Mouse (Mus musculus): ENCODE measurements around the gene Slc5a9. TPM values are rescaled to one million over a fixed set of nuclear protein-coding genes. Genes with fewer than 3 reads are reported as not detected.
"Not testable (repeated sequence)": the region's sequence is repeated elsewhere in the genome, so short reads cannot be mapped to it uniquely, and the experiment has no call there.

Slc5a9 gene
- 2.5 and 3.6 TPM in 2 replicates for polyA plus RNA-seq (2014; fragmentation: Nextera tagmentation; extraction: Ambion mirVana)

GRCm38 (mm10) chr4:111902775-111903174, at the start of gene Slc5a9:
TSS of gene Slc5a9 (minus strand) at chr4:111902918.
- H3K36me3 ChIP-seq (ENCODE audit: control insufficient read depth, insufficient read depth, low read length), result no peaks in the 10 kb centered on the region
- no peak within 1 kb of the TSS for H3K9ac ChIP-seq (replicated peaks; ENCODE audit: low read depth, low read length)
- H3K4me2 ChIP-seq (replicated peaks; ENCODE audit: low read depth, low read length), result no peak within 1 kb of the TSS
- H3K27ac ChIP-seq (ENCODE audit: low read length), result no peak within 1 kb of the TSS
- no peak within 1 kb of the TSS for H3K4me3 ChIP-seq (ENCODE audit: low read depth, low read length)
- no peaks in the 10 kb centered on the region for H3K27me3 ChIP-seq (ENCODE audit: control insufficient read depth, insufficient read depth, low read length)
- no peaks in the 10 kb centered on the region for H3K9me3 ChIP-seq (ENCODE audit: control insufficient read depth, low read depth, low read length)
- ATAC-seq (ENCODE audit: insufficient number of reproducible peaks, insufficient read depth, low FRiP score, low read depth), result peak; percentile 80
- H3K4me1 ChIP-seq (ENCODE audit: control insufficient read depth, insufficient read depth, low read length), result no peaks in the 10 kb centered on the region

DNA sequence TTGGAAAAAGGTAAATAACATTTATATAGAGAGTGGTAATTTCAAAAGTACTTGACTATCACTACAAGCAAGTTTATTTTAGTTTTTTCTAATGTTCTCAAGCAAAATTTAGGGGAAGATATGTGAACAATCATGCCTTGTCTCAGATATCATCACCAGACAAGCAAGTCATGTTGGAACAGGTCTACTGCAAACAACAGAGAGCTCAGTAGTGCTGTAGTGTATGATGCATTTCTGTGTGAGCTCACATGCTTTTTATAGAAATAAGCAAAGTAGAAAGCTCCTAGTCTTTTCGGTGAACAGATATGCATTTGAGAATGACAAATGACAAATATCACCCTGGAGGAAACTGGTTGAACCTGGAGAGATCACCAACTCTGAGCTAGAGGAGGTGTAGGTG, 16.4 kb upstream of the Slc5a9 start, which contains the start of gene Skint8:
Gene Skint8, plus strand, starts transcription at position 301 of the 400 bp plus-strand sequence.
- no peak for ATAC-seq (ENCODE audit: insufficient number of reproducible peaks, insufficient read depth, low FRiP score, low read depth)
- no peaks in the 10 kb centered on the region for H3K9me3 ChIP-seq (ENCODE audit: control insufficient read depth, low read depth, low read length)
- H3K4me1 ChIP-seq (ENCODE audit: control insufficient read depth, insufficient read depth, low read length), result no peaks in the 10 kb centered on the region
- H3K36me3 ChIP-seq (ENCODE audit: control insufficient read depth, insufficient read depth, low read length), result no peaks in the 10 kb centered on the region
- H3K4me2 ChIP-seq (replicated peaks; ENCODE audit: low read depth, low read length), result no peak within 1 kb of the TSS
- no peak within 1 kb of the TSS for H3K9ac ChIP-seq (replicated peaks; ENCODE audit: low read depth, low read length)
- 76% methylated on average over 1 of the region's 1 CpGs for WGBS
- H3K27me3 ChIP-seq (ENCODE audit: control insufficient read depth, insufficient read depth, low read length), result no peaks in the 10 kb centered on the region
- H3K4me3 ChIP-seq (ENCODE audit: low read depth, low read length), result no peak within 1 kb of the TSS
- no peak within 1 kb of the TSS for H3K27ac ChIP-seq (ENCODE audit: low read length)

- no peaks in the 10 kb centered on the region for H3K27me3 ChIP-seq (ENCODE audit: control insufficient read depth, insufficient read depth, low read length)
- WGBS, result 44% methylated on average over 2 of the region's 2 CpGs
- no peak overlapping the region for H3K9ac ChIP-seq (replicated peaks; ENCODE audit: low read depth, low read length)
- H3K27ac ChIP-seq (ENCODE audit: low read length), result no peak overlapping the region
- H3K9me3 ChIP-seq (ENCODE audit: control insufficient read depth, low read depth, low read length), result no peaks in the 10 kb centered on the region
- no peaks in the 10 kb centered on the region for H3K4me1 ChIP-seq (ENCODE audit: control insufficient read depth, insufficient read depth, low read length)
- ATAC-seq (ENCODE audit: insufficient number of reproducible peaks, insufficient read depth, low FRiP score, low read depth), result no peak
- H3K4me2 ChIP-seq (replicated peaks; ENCODE audit: low read depth, low read length), result no peak overlapping the region
- no peak overlapping the region for H3K4me3 ChIP-seq (ENCODE audit: low read depth, low read length)
- H3K36me3 ChIP-seq (ENCODE audit: control insufficient read depth, insufficient read depth, low read length), result no peaks in the 10 kb centered on the region
These were observed 5.2 kb upstream of the Slc5a9 start for GRCm38 (mm10) chr4:111907926-111908325.

GRCm38 (mm10) chr4:111901473-111901872, 1.2 kb downstream of the Slc5a9 start:
- H3K36me3 ChIP-seq (ENCODE audit: control insufficient read depth, insufficient read depth, low read length), result no peaks in the 10 kb centered on the region
- H3K4me3 ChIP-seq (ENCODE audit: low read depth, low read length), result no peak overlapping the region
- WGBS, result 87% methylated on average over 1 of the region's 1 CpGs
- H3K4me2 ChIP-seq (replicated peaks; ENCODE audit: low read depth, low read length), result no peak overlapping the region
- H3K27me3 ChIP-seq (ENCODE audit: control insufficient read depth, insufficient read depth, low read length), result no peaks in the 10 kb centered on the region
- H3K9ac ChIP-seq (replicated peaks; ENCODE audit: low read depth, low read length), result no peak overlapping the region
- peak; percentile 44; the same call in 1 of the 2 replicates for ATAC-seq (ENCODE audit: insufficient number of reproducible peaks, insufficient read depth, low FRiP score, low read depth)
- H3K9me3 ChIP-seq (ENCODE audit: control insufficient read depth, low read depth, low read length), result no peaks in the 10 kb centered on the region
- H3K27ac ChIP-seq (ENCODE audit: low read length), result no peak overlapping the region
- H3K4me1 ChIP-seq (ENCODE audit: control insufficient read depth, insufficient read depth, low read length), result no peaks in the 10 kb centered on the region

DNA sequence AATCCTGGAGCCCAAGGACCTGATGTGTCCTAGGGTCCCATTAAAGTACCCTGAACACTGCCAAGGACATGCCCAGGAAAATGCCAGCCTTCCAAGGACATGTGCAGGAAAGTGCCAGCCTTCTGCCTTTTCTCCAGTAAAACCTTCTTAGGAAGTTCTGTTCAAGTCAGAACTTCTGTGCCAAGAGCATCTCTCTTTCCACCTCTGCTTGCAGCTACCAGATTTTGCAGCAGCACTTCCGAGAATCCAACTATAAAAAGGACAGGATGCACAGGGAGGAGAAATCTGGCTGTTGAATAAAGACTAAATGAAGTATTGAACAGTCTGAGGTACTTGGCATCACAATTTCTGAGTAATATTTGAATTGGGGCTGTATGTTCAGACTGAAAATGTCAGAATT, 2.2 kb downstream of the Slc5a9 start:
- not testable (repeated sequence) for H3K4me3 ChIP-seq (ENCODE audit: low read depth, low read length); H3K4me1 ChIP-seq (ENCODE audit: control insufficient read depth, insufficient read depth, low read length); ATAC-seq (ENCODE audit: insufficient number of reproducible peaks, insufficient read depth, low FRiP score, low read depth); H3K9me3 ChIP-seq (ENCODE audit: control insufficient read depth, low read depth, low read length); H3K36me3 ChIP-seq (ENCODE audit: control insufficient read depth, insufficient read depth, low read length); H3K27ac ChIP-seq (ENCODE audit: low read length); H3K4me2 ChIP-seq (replicated peaks; ENCODE audit: low read depth, low read length); H3K27me3 ChIP-seq (ENCODE audit: control insufficient read depth, insufficient read depth, low read length); H3K9ac ChIP-seq (replicated peaks; ENCODE audit: low read depth, low read length)
- 56% methylated on average over 1 of the region's 1 CpGs for WGBS

- no peak overlapping the region for H3K9ac ChIP-seq (replicated peaks; ENCODE audit: low read depth, low read length)
- no peak for ATAC-seq (ENCODE audit: insufficient number of reproducible peaks, insufficient read depth, low FRiP score, low read depth)
- H3K27ac ChIP-seq (ENCODE audit: low read length), result no peak overlapping the region
- no peaks in the 10 kb centered on the region for H3K4me1 ChIP-seq (ENCODE audit: control insufficient read depth, insufficient read depth, low read length)
- H3K4me2 ChIP-seq (replicated peaks; ENCODE audit: low read depth, low read length), result no peak overlapping the region
- H3K36me3 ChIP-seq (ENCODE audit: control insufficient read depth, insufficient read depth, low read length), result no peaks in the 10 kb centered on the region
- no peak overlapping the region for H3K4me3 ChIP-seq (ENCODE audit: low read depth, low read length)
- no peaks in the 10 kb centered on the region for H3K27me3 ChIP-seq (ENCODE audit: control insufficient read depth, insufficient read depth, low read length)
- H3K9me3 ChIP-seq (ENCODE audit: control insufficient read depth, low read depth, low read length), result no peaks in the 10 kb centered on the region
- 64% methylated on average over 4 of the region's 4 CpGs for WGBS
These were observed 4.2 kb downstream of the Slc5a9 start for GRCm38 (mm10) chr4:111898566-111898965.

GRCm38 (mm10) chr4:111897755-111898154, 5.0 kb downstream of the Slc5a9 start:
- H3K4me3 ChIP-seq (ENCODE audit: low read depth, low read length), result no peak overlapping the region
- no peak for ATAC-seq (ENCODE audit: insufficient number of reproducible peaks, insufficient read depth, low FRiP score, low read depth)
- H3K27me3 ChIP-seq (ENCODE audit: control insufficient read depth, insufficient read depth, low read length), result no peaks in the 10 kb centered on the region
- H3K4me2 ChIP-seq (replicated peaks; ENCODE audit: low read depth, low read length), result no peak overlapping the region
- no peaks in the 10 kb centered on the region for H3K4me1 ChIP-seq (ENCODE audit: control insufficient read depth, insufficient read depth, low read length)
- H3K27ac ChIP-seq (ENCODE audit: low read length), result no peak overlapping the region
- H3K9me3 ChIP-seq (ENCODE audit: control insufficient read depth, low read depth, low read length), result no peaks in the 10 kb centered on the region
- H3K9ac ChIP-seq (replicated peaks; ENCODE audit: low read depth, low read length), result no peak overlapping the region
- WGBS, result 32% methylated on average over 1 of the region's 1 CpGs
- H3K36me3 ChIP-seq (ENCODE audit: control insufficient read depth, insufficient read depth, low read length), result no peaks in the 10 kb centered on the region

DNA sequence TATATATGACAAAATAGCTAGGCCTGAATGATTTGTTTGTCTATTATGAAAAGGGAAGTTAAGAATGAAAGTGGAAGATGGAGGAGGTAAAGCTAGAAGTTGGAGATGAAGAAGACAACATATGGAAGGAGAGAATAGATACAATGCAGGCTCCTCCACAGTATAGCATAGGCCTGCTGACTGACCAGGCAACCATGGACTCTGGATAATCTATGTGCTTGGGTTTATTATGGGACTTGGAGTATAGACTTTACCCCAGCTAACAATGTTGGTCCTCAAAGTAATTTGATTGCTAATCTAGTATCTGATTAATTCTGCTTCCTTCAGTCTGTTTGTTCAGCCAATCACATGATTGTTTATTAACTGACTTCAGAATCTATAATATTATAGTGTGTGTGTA, 10.6 kb downstream of the Slc5a9 start:
- no peaks in the 10 kb centered on the region for H3K4me1 ChIP-seq (ENCODE audit: control insufficient read depth, insufficient read depth, low read length)
- H3K9ac ChIP-seq (replicated peaks; ENCODE audit: low read depth, low read length), result no peak overlapping the region
- no peaks in the 10 kb centered on the region for H3K27me3 ChIP-seq (ENCODE audit: control insufficient read depth, insufficient read depth, low read length)
- H3K4me2 ChIP-seq (replicated peaks; ENCODE audit: low read depth, low read length), result no peak overlapping the region
- no peak for ATAC-seq (ENCODE audit: insufficient number of reproducible peaks, insufficient read depth, low FRiP score, low read depth)
- H3K4me3 ChIP-seq (ENCODE audit: low read depth, low read length), result no peak overlapping the region
- no peaks in the 10 kb centered on the region for H3K36me3 ChIP-seq (ENCODE audit: control insufficient read depth, insufficient read depth, low read length)
- no peaks in the 10 kb centered on the region for H3K9me3 ChIP-seq (ENCODE audit: control insufficient read depth, low read depth, low read length)
- no peak overlapping the region for H3K27ac ChIP-seq (ENCODE audit: low read length)

GRCm38 (mm10) chr4:111886607-111887006, 16.1 kb downstream of the Slc5a9 start:
- no peaks in the 10 kb centered on the region for H3K36me3 ChIP-seq (ENCODE audit: control insufficient read depth, insufficient read depth, low read length)
- no peaks in the 10 kb centered on the region for H3K27me3 ChIP-seq (ENCODE audit: control insufficient read depth, insufficient read depth, low read length)
- H3K27ac ChIP-seq (ENCODE audit: low read length), result no peak overlapping the region
- peak; percentile 68; the same call in 1 of the 2 replicates for ATAC-seq (ENCODE audit: insufficient number of reproducible peaks, insufficient read depth, low FRiP score, low read depth)
- no peak overlapping the region for H3K4me3 ChIP-seq (ENCODE audit: low read depth, low read length)
- WGBS, result 20% methylated on average over 4 of the region's 4 CpGs
- peak overlapping the region; percentile 17; the same call in 1 of the 2 replicates for H3K4me2 ChIP-seq (replicated peaks; ENCODE audit: low read depth, low read length)
- H3K9ac ChIP-seq (replicated peaks; ENCODE audit: low read depth, low read length), result no peak overlapping the region
- H3K4me1 ChIP-seq (ENCODE audit: control insufficient read depth, insufficient read depth, low read length), result no peaks in the 10 kb centered on the region
- H3K9me3 ChIP-seq (ENCODE audit: control insufficient read depth, low read depth, low read length), result no peaks in the 10 kb centered on the region
